Mouse (Mus musculus): ENCODE measurements around the gene Abhd2.

- TF ChIP-seq CTCF (IDR thresholded peaks at IDR 0.05; ENCODE audit: borderline replicate concordance, control insufficient read depth, extremely low read depth, insufficient read depth, low read length, poor library complexity) (no peak), POLR2A (IDR thresholded peaks at IDR 0.05; ENCODE audit: control insufficient read depth, extremely low read depth, insufficient read depth, low read length, poor library complexity) (no peak)
Observed at GRCm38 (mm10) chr7:79266228-79266627, 6.8 kb upstream of the Abhd2 start.

Data from thymus, adult 2 months (tissue).